Mouse (Mus musculus): ENCODE results near the gene Il31. TPM values are rescaled to one million over a fixed set of nuclear protein-coding genes. Genes with fewer than 3 reads are reported as not detected.
"Not testable (repeated sequence)": the region's sequence is repeated elsewhere in the genome, so short reads cannot be mapped to it uniquely, and the experiment has no call there.

The Il31 gene
- polyA plus RNA-seq, 1 experiment from 2014 or later, result not detected

- H3K36me3 ChIP-seq (ENCODE audit: control insufficient read depth, insufficient read depth, low read length), result no peaks in the 10 kb centered on the region; the same call in 1 of the 2 replicates
- no peak overlapping the region for H3K27ac ChIP-seq (ENCODE audit: low read depth, low read length)
- H3K4me1 ChIP-seq (ENCODE audit: control insufficient read depth, insufficient read depth, low read length), result peaks cover 5% of the 10 kb centered on the region; the same call in 1 of the 2 replicates
- no peaks in the 10 kb centered on the region for H3K27me3 ChIP-seq (ENCODE audit: control insufficient read depth, insufficient read depth, low read length)
- H3K9me3 ChIP-seq (ENCODE audit: control insufficient read depth, low read length), result no peaks in the 10 kb centered on the region
- no peak overlapping the region for H3K4me3 ChIP-seq (ENCODE audit: low read depth, low read length)
- DNase-seq (ENCODE audit: low spot score) (no peak), ATAC-seq (ENCODE audit: insufficient read depth, low FRiP score, low TSS enrichment) (no peak)
- 77% methylated on average over 1 of the region's 1 CpGs for WGBS
- no peak overlapping the region for H3K9ac ChIP-seq (ENCODE audit: low read length)
- H3K4me2 ChIP-seq (ENCODE audit: low read depth), result no peak overlapping the region
These were observed 32.9 kb upstream of the Il31 start for GRCm38 (mm10) chr5:123522166-123522565.

- Histone ChIP-seq H3K4me2 (ENCODE audit: low read depth) (no peak overlapping the region), H3K27me3 (ENCODE audit: control insufficient read depth, insufficient read depth, low read length) (no peaks in the 10 kb centered on the region), H3K4me1 (ENCODE audit: control insufficient read depth, insufficient read depth, low read length) (peaks cover 5% of the 10 kb centered on the region; the same call in 1 of the 2 replicates), H3K27ac (ENCODE audit: low read depth, low read length) (no peak overlapping the region), H3K36me3 (ENCODE audit: control insufficient read depth, insufficient read depth, low read length) (no peaks in the 10 kb centered on the region; the same call in none of the 2 replicates), H3K9ac (ENCODE audit: low read length) (no peak overlapping the region; the same call in 1 of the 2 replicates), H3K4me3 (ENCODE audit: low read depth, low read length) (no peak overlapping the region), H3K9me3 (ENCODE audit: control insufficient read depth, low read length) (no peaks in the 10 kb centered on the region)
- 89% methylated on average over 1 of the region's 1 CpGs for WGBS
- ATAC-seq (ENCODE audit: insufficient read depth, low FRiP score, low TSS enrichment) (no peak), DNase-seq (ENCODE audit: low spot score) (no peak)
These were observed 32.3 kb upstream of the Il31 start for GRCm38 (mm10) chr5:123521621-123522020.

- no peak for ATAC-seq (ENCODE audit: insufficient read depth, low FRiP score, low TSS enrichment)
These were observed 31.4 kb upstream of the Il31 start for GRCm38 (mm10) chr5:123520666-123521065.

GRCm38 (mm10) chr5:123514871-123515270, 25.6 kb upstream of the Il31 start:
- ATAC-seq (ENCODE audit: insufficient read depth, low FRiP score, low TSS enrichment) (no peak), DNase-seq (ENCODE audit: low spot score) (no peak)
- Histone ChIP-seq H3K27ac (ENCODE audit: low read depth, low read length) (no peak overlapping the region), H3K4me3 (ENCODE audit: low read depth, low read length) (no peak overlapping the region), H3K4me1 (ENCODE audit: control insufficient read depth, insufficient read depth, low read length) (no peaks in the 10 kb centered on the region), H3K36me3 (ENCODE audit: control insufficient read depth, insufficient read depth, low read length) (peaks cover 10% of the 10 kb centered on the region), H3K9ac (ENCODE audit: low read length) (no peak overlapping the region), H3K27me3 (ENCODE audit: control insufficient read depth, insufficient read depth, low read length) (no peaks in the 10 kb centered on the region), H3K9me3 (ENCODE audit: control insufficient read depth, low read length) (no peaks in the 10 kb centered on the region), H3K4me2 (ENCODE audit: low read depth) (no peak overlapping the region)
- 88% methylated on average over 5 of the region's 5 CpGs for WGBS

More at GRCm38 (mm10) chr5:123520666-123521065, 31.4 kb upstream of the Il31 start:
- Histone ChIP-seq H3K27me3 (ENCODE audit: control insufficient read depth, insufficient read depth, low read length) (no peaks in the 10 kb centered on the region), H3K4me3 (ENCODE audit: low read depth, low read length) (no peak overlapping the region), H3K4me2 (ENCODE audit: low read depth) (no peak overlapping the region), H3K9me3 (ENCODE audit: control insufficient read depth, low read length) (no peaks in the 10 kb centered on the region), H3K9ac (ENCODE audit: low read length) (no peak overlapping the region), H3K4me1 (ENCODE audit: control insufficient read depth, insufficient read depth, low read length) (peaks cover 5% of the 10 kb centered on the region; the same call in 1 of the 2 replicates), H3K27ac (ENCODE audit: low read depth, low read length) (no peak overlapping the region), H3K36me3 (ENCODE audit: control insufficient read depth, insufficient read depth, low read length) (no peaks in the 10 kb centered on the region; the same call in none of the 2 replicates)
- no peak for DNase-seq (ENCODE audit: low spot score)
- WGBS, result 89% methylated on average over 9 of the region's 9 CpGs

DNA sequence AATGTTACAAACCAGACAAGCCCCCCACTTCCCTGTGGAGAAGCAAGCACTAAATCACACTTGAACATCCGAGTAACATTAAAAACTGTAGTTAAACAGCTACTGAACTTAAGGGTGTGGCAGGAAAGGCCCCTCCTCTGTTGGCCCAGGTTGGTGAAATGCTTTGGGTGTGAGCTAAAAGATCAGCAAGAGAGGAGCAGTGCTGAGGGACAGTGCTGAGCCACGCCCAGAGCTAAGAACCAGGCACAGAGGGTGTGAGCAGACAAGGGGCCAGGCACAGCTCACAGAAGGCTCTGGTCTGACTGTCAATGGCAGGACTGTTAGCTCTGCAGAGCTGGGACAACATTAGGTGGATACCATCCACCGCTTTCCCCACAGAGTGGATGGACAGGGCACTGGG, 22.8 kb upstream of the Il31 start:
- Histone ChIP-seq H3K27ac (ENCODE audit: low read depth, low read length) (no peak overlapping the region), H3K27me3 (ENCODE audit: control insufficient read depth, insufficient read depth, low read length) (0 out of 2 replicates have a peak, but pooled peaks cover 2% of the 10 kb centered on the region)

GRCm38 (mm10) chr5:123511426-123511825, 22.1 kb upstream of the Il31 start:
- not testable (repeated sequence) for H3K9me3 ChIP-seq (ENCODE audit: control insufficient read depth, low read length); ATAC-seq (ENCODE audit: insufficient read depth, low FRiP score, low TSS enrichment); DNase-seq (ENCODE audit: low spot score); H3K9ac ChIP-seq (ENCODE audit: low read length); H3K4me1 ChIP-seq (ENCODE audit: control insufficient read depth, insufficient read depth, low read length); H3K4me2 ChIP-seq (ENCODE audit: low read depth); H3K27me3 ChIP-seq (ENCODE audit: control insufficient read depth, insufficient read depth, low read length); H3K36me3 ChIP-seq (ENCODE audit: control insufficient read depth, insufficient read depth, low read length); H3K4me3 ChIP-seq (ENCODE audit: low read depth, low read length); H3K27ac ChIP-seq (ENCODE audit: low read depth, low read length)
- 88% methylated on average over 3 of the region's 3 CpGs for WGBS

More for the DNA sequence above, 22.8 kb upstream of the Il31 start:
- no peak for DNase-seq (ENCODE audit: low spot score)
- Histone ChIP-seq H3K4me2 (ENCODE audit: low read depth) (no peak overlapping the region), H3K4me1 (ENCODE audit: control insufficient read depth, insufficient read depth, low read length) (no peaks in the 10 kb centered on the region), H3K9me3 (ENCODE audit: control insufficient read depth, low read length) (no peaks in the 10 kb centered on the region), H3K4me3 (ENCODE audit: low read depth, low read length) (no peak overlapping the region), H3K36me3 (ENCODE audit: control insufficient read depth, insufficient read depth, low read length) (peaks cover 10% of the 10 kb centered on the region), H3K9ac (ENCODE audit: low read length) (no peak overlapping the region)
- WGBS, result 79% methylated on average over 3 of the region's 3 CpGs
- no peak for ATAC-seq (ENCODE audit: insufficient read depth, low FRiP score, low TSS enrichment)

DNA sequence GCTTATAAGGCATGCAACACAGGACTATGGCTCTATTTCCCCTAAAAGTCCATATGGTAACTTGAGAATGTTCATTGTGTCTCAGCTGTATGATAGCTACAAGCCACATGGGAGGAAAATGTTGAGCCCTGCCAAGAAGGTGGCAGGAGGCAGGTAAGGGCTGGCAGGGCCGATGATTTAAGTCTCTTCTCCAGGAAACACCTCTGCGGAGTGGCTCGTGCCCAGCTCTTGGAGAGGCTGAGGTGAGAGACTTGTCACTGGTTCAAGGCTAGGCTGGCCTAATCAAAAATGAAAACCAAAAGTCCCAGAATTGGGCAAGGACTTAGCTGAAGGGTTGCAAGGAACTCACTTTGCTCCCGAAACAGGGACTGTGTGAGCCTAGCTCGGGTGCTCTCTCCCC, 20.9 kb upstream of the Il31 start, which contains the start of gene B3gnt4:
Gene B3gnt4 (plus strand): TSS at position 301 of the 400 bp plus-strand sequence.
- Histone ChIP-seq H3K27ac (ENCODE audit: low read depth, low read length) (no peak within 1 kb of the TSS), H3K9me3 (ENCODE audit: control insufficient read depth, low read length) (no peaks in the 10 kb centered on the region), H3K36me3 (ENCODE audit: control insufficient read depth, insufficient read depth, low read length) (peaks cover 7% of the 10 kb centered on the region; the same call in 1 of the 2 replicates), H3K4me3 (ENCODE audit: low read depth, low read length) (no peak within 1 kb of the TSS), H3K4me2 (ENCODE audit: low read depth) (no peak within 1 kb of the TSS), H3K4me1 (ENCODE audit: control insufficient read depth, insufficient read depth, low read length) (no peaks in the 10 kb centered on the region), H3K27me3 (ENCODE audit: control insufficient read depth, insufficient read depth, low read length) (0 out of 2 replicates have a peak, but pooled peaks cover 2% of the 10 kb centered on the region), H3K9ac (ENCODE audit: low read length) (no peak within 1 kb of the TSS)
- ATAC-seq (ENCODE audit: insufficient read depth, low FRiP score, low TSS enrichment) (no peak), DNase-seq (ENCODE audit: low spot score) (no peak)
- 90% methylated on average over 5 of the region's 5 CpGs for WGBS

DNA sequence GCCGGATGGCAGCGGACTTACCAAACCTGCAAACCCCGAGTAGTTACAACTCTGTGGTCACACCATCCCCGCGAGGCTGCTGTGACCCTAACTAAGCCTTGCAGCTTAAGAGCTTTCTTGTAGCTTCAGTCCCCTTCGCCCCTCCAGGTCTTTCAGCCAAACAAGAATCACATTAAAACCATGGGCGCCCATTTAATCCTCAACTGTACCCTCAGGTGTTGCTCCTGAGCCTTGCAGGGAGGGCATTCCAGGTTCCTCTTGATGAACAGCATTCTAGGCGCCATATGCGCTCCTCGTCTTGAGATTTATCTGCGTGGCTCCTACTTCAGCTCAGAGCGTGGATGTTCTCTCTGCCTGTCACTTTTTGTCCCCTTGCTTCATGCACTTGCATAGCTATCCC, 19.6 kb upstream of the Il31 start:
- no peaks in the 10 kb centered on the region for H3K9me3 ChIP-seq (ENCODE audit: control insufficient read depth, low read length)
- H3K27ac ChIP-seq (ENCODE audit: low read depth, low read length), result no peak overlapping the region
- H3K4me1 ChIP-seq (ENCODE audit: control insufficient read depth, insufficient read depth, low read length), result no peaks in the 10 kb centered on the region
- 0 out of 2 replicates have a peak, but pooled peaks cover 2% of the 10 kb centered on the region for H3K27me3 ChIP-seq (ENCODE audit: control insufficient read depth, insufficient read depth, low read length)
- H3K4me2 ChIP-seq (ENCODE audit: low read depth), result peak overlapping the region; percentile 77
- H3K36me3 ChIP-seq (ENCODE audit: control insufficient read depth, insufficient read depth, low read length), result peaks cover 7% of the 10 kb centered on the region; the same call in 1 of the 2 replicates
- DNase-seq (ENCODE audit: low spot score) (peak; percentile 35), ATAC-seq (ENCODE audit: insufficient read depth, low FRiP score, low TSS enrichment) (no peak)
- H3K4me3 ChIP-seq (ENCODE audit: low read depth, low read length), result peak overlapping the region; percentile 56
- H3K9ac ChIP-seq (ENCODE audit: low read length), result peak overlapping the region; percentile 55
- WGBS, result 8% methylated on average over 12 of the region's 12 CpGs

Measured in neural tube, embryonic 11.5 days (tissue).